Mouse (Mus musculus) E14TG2a.4 (cell line): ENCODE results near the gene Ttpal.

Experiments used
- H3K27me3 ChIP-seq: 2 replicates; pipeline ENCODE4 v1.6.1; 2014; ENCODE audit warnings: low read length, control low read depth; ENCODE audit not compliant: insufficient read depth
- H3K36me3 ChIP-seq: 2 replicates; pipeline ENCODE4 v1.6.1; 2014; ENCODE audit warnings: low read length, control low read depth; ENCODE audit not compliant: insufficient read depth
- H3K4me1 ChIP-seq: replicated peaks from 2 replicates; pipeline ENCODE4 v1.6.1; 2014; ENCODE audit warnings: low read depth, low read length, control low read depth
- H3K4me3 ChIP-seq: replicated peaks from 2 replicates; pipeline ENCODE4 v1.5.1; 2014; ENCODE audit warnings: mild to moderate bottlenecking, low read length
- H3K9me3 ChIP-seq: 2 replicates; pipeline ENCODE4 v1.6.1; 2014; ENCODE audit warnings: low read length, control low read depth
- CTCF ChIP-seq: conservative IDR thresholded peaks from 2 replicates; pipeline ENCODE4 v1.5.1; 2014; ENCODE audit warnings: low read length
- NANOG ChIP-seq: IDR thresholded peaks from 2 replicates; pipeline ENCODE4 v1.6.1; 2014; ENCODE audit warnings: borderline replicate concordance, low read length, mixed read lengths
- POU5F1 ChIP-seq: IDR thresholded peaks from 2 replicates; pipeline ENCODE4 v1.6.1; 2014; ENCODE audit warnings: low read length, borderline replicate concordance

The Ttpal gene

DNA sequence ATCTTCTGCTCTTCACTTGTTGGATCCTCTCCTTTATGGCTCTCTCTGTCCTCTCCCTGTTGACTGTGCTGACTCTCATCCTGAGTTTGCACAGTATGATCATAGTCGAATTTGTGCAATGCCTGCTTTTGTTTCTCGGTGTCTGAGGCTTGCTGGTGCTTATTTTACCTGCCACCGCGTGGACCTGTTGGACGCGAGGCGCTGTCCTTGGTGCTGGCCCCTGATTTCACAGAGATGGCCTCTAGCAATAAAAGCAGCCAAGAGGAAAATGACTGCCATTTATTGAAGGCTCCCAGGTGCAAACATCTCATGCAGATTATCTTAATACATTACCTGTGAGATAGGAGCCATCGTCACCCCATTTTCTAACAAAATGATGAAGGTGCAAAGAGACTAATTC is 37.5 kb upstream of the Ttpal start:
- no peaks in the 10 kb centered on the region for H3K4me1 ChIP-seq
- H3K36me3 ChIP-seq = no peaks in the 10 kb centered on the region
- H3K27me3 ChIP-seq = peaks cover 21% of the 10 kb centered on the region; the same call in 1 of the 2 replicates
- H3K4me3 ChIP-seq = no peak overlapping the region
- TF ChIP-seq CTCF = no peak
- no peaks in the 10 kb centered on the region for H3K9me3 ChIP-seq

GRCm38 (mm10) chr2:163574321-163574720 is 27.8 kb upstream of the Ttpal start:
- Histone ChIP-seq H3K27me3 (peaks cover 29% of the 10 kb centered on the region), H3K36me3 (no peaks in the 10 kb centered on the region), H3K4me1 (no peaks in the 10 kb centered on the region), H3K4me3 (no peak overlapping the region), H3K9me3 (no peaks in the 10 kb centered on the region)
- TF ChIP-seq CTCF (no peak), NANOG (no peak), POU5F1 (no peak)

DNA sequence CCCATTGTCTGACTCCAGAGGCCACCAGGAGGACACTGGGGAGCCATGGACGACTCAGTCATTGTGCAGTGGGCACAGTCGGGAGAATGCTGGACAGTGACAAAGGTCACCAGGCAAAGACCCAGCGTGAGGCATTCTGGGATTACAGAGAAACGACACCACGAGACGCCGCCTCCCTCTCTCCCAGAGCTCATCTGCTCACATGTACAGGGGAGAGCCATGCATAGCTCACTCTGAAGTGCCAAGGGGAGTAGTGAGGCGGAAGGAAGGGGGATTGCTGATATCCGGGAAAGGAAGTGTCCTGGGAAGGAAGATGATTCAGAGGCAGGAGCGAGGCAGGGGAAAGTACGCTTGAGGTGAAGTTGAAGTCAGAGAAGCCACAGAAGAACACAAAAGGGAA is 26.9 kb upstream of the Ttpal start:
- H3K9me3 ChIP-seq = no peaks in the 10 kb centered on the region
- no peak overlapping the region for H3K4me3 ChIP-seq
- TF ChIP-seq POU5F1 = no peak
- TF ChIP-seq NANOG = no peak
- TF ChIP-seq CTCF = no peak
- no peaks in the 10 kb centered on the region for H3K4me1 ChIP-seq
- H3K27me3 ChIP-seq = peaks cover 25% of the 10 kb centered on the region
- no peaks in the 10 kb centered on the region for H3K36me3 ChIP-seq

GRCm38 (mm10) chr2:163577986-163578385 is 24.1 kb upstream of the Ttpal start:
- TF ChIP-seq NANOG (no peak), POU5F1 (no peak), CTCF (no peak)
- no peaks in the 10 kb centered on the region for H3K9me3 ChIP-seq
- H3K36me3 ChIP-seq = no peaks in the 10 kb centered on the region
- peaks cover 20% of the 10 kb centered on the region for H3K27me3 ChIP-seq
- H3K4me3 ChIP-seq = no peak overlapping the region
- no peaks in the 10 kb centered on the region for H3K4me1 ChIP-seq

GRCm38 (mm10) chr2:163580069-163580945 is 21.8 kb upstream of the Ttpal start:
- peaks cover 3% of the 10 kb centered on the region; the same call in 1 of the 2 replicates for H3K4me1 ChIP-seq
- TF ChIP-seq CTCF = no peak
- TF ChIP-seq POU5F1 = no peak
- TF ChIP-seq NANOG = no peak
- no peaks in the 10 kb centered on the region for H3K9me3 ChIP-seq

GRCm38 (mm10) chr2:163583226-163584087 is 18.7 kb upstream of the Ttpal start:
- peaks cover 4% of the 10 kb centered on the region; the same call in 1 of the 2 replicates for H3K27me3 ChIP-seq
- H3K4me3 ChIP-seq = no peak overlapping the region

More at GRCm38 (mm10) chr2:163580069-163580945, 21.8 kb upstream of the Ttpal start:
- peaks cover 10% of the 10 kb centered on the region for H3K27me3 ChIP-seq
- no peak overlapping the region for H3K4me3 ChIP-seq
- no peaks in the 10 kb centered on the region for H3K36me3 ChIP-seq

DNA sequence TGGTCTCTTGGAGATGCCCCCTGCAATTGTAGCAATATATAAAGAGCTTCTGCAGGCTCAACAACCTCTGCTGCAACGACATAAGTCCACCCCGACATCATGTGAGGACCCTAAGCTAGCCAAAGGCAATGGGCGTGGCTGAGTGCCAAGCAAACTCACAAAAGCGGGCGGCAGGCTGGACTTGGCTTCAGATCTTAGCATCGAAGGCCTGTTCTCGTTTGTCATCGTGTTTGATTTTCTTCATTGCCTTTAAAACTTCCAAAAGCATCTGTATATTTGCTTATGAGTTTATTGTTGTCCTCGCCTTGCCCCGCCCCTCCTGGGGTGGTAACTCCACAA is 18.1 kb upstream of the Ttpal start:
- Histone ChIP-seq H3K4me3 (no peak overlapping the region), H3K4me1 (peaks cover 6% of the 10 kb centered on the region), H3K27me3 (peaks cover 7% of the 10 kb centered on the region; the same call in 1 of the 2 replicates), H3K9me3 (no peaks in the 10 kb centered on the region), H3K36me3 (no peaks in the 10 kb centered on the region)
- no peak for TF ChIP-seq CTCF
- no peak for TF ChIP-seq POU5F1
- TF ChIP-seq NANOG = no peak

More at GRCm38 (mm10) chr2:163583226-163584087, 18.7 kb upstream of the Ttpal start:
- peaks cover 6% of the 10 kb centered on the region for H3K4me1 ChIP-seq
- TF ChIP-seq NANOG (no peak), CTCF (no peak), POU5F1 (no peak)
- H3K9me3 ChIP-seq = no peaks in the 10 kb centered on the region
- H3K36me3 ChIP-seq = no peaks in the 10 kb centered on the region

- H3K4me3 ChIP-seq = no peak overlapping the region
- no peaks in the 10 kb centered on the region for H3K9me3 ChIP-seq
- TF ChIP-seq NANOG (no peak), POU5F1 (no peak), CTCF (peak; percentile 93)
- peaks cover 7% of the 10 kb centered on the region; the same call in 1 of the 2 replicates for H3K27me3 ChIP-seq
- peaks cover 10% of the 10 kb centered on the region for H3K4me1 ChIP-seq
- no peaks in the 10 kb centered on the region for H3K36me3 ChIP-seq
These were observed 15.5 kb upstream of the Ttpal start for GRCm38 (mm10) chr2:163586384-163587261.
